Mouse (Mus musculus): ENCODE measurements around the gene Hif3a.
A peak's percentile ranks its signal among the peaks of the same experiment; 100 is the strongest.

DNA sequence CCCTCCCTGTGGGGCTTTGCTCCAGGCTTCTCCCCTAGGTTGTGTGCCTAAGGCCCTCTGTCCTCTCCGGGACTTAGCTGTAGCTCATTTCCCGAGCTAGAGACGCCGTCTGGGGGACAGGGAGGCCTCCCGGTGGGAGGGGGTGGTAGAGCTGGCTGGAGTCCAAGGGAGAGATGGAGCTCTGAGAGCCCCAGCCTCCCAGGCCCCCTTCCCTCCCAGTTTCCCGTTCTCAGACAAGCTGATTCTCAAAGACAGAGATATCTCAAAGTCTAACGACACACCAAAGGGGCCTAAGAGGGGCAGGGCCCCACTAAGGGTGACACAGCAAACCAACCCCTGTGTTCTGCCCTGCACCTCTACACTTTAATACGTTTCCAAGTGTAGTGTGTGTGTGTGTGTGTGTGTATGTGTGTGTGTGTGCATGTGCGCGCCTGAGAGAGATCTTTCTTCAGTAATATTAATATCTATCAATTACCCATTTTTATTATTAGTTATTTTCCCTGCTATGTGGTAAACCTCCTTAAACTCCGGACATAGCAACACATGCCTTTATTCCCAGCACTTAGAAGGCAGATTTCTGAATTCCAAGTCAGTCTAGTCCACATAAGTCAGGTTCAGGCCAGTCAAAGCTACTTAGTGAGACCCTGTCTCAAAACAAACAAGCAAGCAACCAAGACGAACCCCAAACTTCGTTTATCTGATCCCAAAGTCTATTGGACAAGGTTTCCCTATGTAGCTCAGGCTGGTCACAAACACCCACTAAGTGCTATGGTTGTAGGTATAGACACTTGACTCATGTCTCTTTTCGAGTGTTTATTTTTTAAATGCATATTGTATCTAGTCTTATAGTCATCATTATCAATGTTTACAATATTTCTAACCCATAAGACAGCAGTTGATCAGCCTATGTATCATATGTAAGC is 5.4 kb downstream of the Hif3a start:
- TF ChIP-seq CHD2 (IDR thresholded peaks at IDR 0.05; ENCODE audit: low read depth, low read length), result no peak
- peak; percentile 42; the same call in 1 of the 2 replicates for TF ChIP-seq MAFK (IDR thresholded peaks at IDR 0.05; ENCODE audit: insufficient read depth, low read depth, low read length)

Data from ES-E14 (cell line).